In the genomic region with DNA sequence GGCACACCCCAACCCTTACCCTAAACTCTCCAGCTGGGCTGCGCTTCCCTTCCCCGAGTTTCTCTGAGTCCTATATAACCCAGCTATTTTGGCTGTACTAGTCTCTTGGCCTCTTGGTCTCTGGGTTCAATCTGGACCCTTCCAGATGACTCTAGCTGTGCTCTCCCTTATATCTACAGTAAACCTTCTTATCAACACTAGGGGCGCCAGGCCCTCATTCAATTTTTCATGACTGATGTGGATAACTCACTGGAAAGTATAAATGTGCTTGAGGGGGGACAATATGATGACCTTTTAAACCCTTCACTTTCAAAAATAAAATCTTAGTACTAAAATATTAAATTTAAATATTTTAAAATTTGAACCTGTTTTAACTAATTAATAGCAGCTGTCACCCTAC, we compare ENCODE assay signal across 10 mouse cellular contexts. TPM values are rescaled to one million over a fixed set of nuclear protein-coding genes. Genes with fewer than 3 reads are reported as not detected.
A peak's percentile ranks its signal among the peaks of the same experiment; 100 is the strongest.
DNase-seq lines count a peak whose midpoint lies in the region; ATAC-seq and TF ChIP-seq lines count a peak whose summit lies in the region.
"Had no signal": no experiment of that assay in that cellular context is flagged by ENCODE, and none has a peak within 500 bp of the region (broad histone marks: within the 10 kb centered on the region; RNA-seq: fewer than 3 reads in every experiment).

No protein-coding gene starts in this region.

- WGBS in hindbrain, postnatal 0 days = 74% methylated on average over 3 of the region's 3 CpGs
- WGBS in hindbrain, embryonic 16.5 days = 77% methylated on average over 3 of the region's 3 CpGs

- H3K36me3 ChIP-seq in hindbrain, postnatal 0 days (ENCODE audit: insufficient read depth, low read length) = no peaks in the 10 kb centered on the region
- H3K36me3 ChIP-seq in hindbrain, embryonic 16.5 days (ENCODE audit: control insufficient read depth, insufficient read depth, low read length) = no peaks in the 10 kb centered on the region
- H3K36me3 ChIP-seq: liver, embryonic 15.5 days; neural tube, embryonic 12.5 days had no signal

- no peaks in the 10 kb centered on the region for H3K9me3 ChIP-seq in hindbrain, postnatal 0 days (ENCODE audit: low read length)
- no peaks in the 10 kb centered on the region for H3K9me3 ChIP-seq in hindbrain, embryonic 16.5 days (ENCODE audit: control insufficient read depth, low read length)
- H3K9me3 ChIP-seq: liver, embryonic 15.5 days; neural tube, embryonic 12.5 days had no signal

- no peaks in the 10 kb centered on the region for H3K27me3 ChIP-seq in hindbrain, postnatal 0 days (ENCODE audit: insufficient read depth, low read length)
- H3K27me3 ChIP-seq in hindbrain, embryonic 16.5 days (replicated peaks; ENCODE audit: control insufficient read depth, insufficient read depth, low read length) = no peaks in the 10 kb centered on the region
- H3K27me3 ChIP-seq: liver, embryonic 15.5 days; neural tube, embryonic 12.5 days had no signal

- no peak overlapping the region for H3K4me2 ChIP-seq in hindbrain, postnatal 0 days (ENCODE audit: low read depth, low read length)
- H3K4me2 ChIP-seq in hindbrain, embryonic 16.5 days (ENCODE audit: low read length) = no peak overlapping the region
- H3K4me2 ChIP-seq: neural tube, embryonic 12.5 days had no signal

- peak; percentile 59 for TF ChIP-seq CTCF in hindbrain, postnatal 0 days (IDR thresholded peaks at IDR 0.05; ENCODE audit: low read depth)

- no peak overlapping the region for H3K27ac ChIP-seq in hindbrain, postnatal 0 days
- no peak overlapping the region for H3K27ac ChIP-seq in hindbrain, embryonic 16.5 days (ENCODE audit: low read depth, low read length)
- H3K27ac ChIP-seq: liver, embryonic 15.5 days; neural tube, embryonic 12.5 days had no signal

- peaks cover 12% of the 10 kb centered on the region for H3K4me1 ChIP-seq in hindbrain, postnatal 0 days (ENCODE audit: insufficient read depth, low read length)
- H3K4me1 ChIP-seq in hindbrain, embryonic 16.5 days (ENCODE audit: control insufficient read depth, insufficient read depth, low read depth, low read length) = peaks cover 40% of the 10 kb centered on the region

- no peak overlapping the region for H3K4me3 ChIP-seq in hindbrain, postnatal 0 days (ENCODE audit: low read length)
- H3K4me3 ChIP-seq in hindbrain, embryonic 16.5 days (ENCODE audit: low read length) = no peak overlapping the region
- H3K4me3 ChIP-seq: liver, embryonic 15.5 days; neural tube, embryonic 12.5 days had no signal

- H3K9ac ChIP-seq in hindbrain, postnatal 0 days (replicated peaks; ENCODE audit: low read length) = no peak overlapping the region
- H3K9ac ChIP-seq in hindbrain, embryonic 16.5 days (ENCODE audit: low read depth, low read length) = no peak overlapping the region
- H3K9ac ChIP-seq: liver, embryonic 15.5 days; neural tube, embryonic 12.5 days had no signal

- ATAC-seq in hindbrain, postnatal 0 days = no peak
- ATAC-seq in hindbrain, embryonic 16.5 days = no peak
- peak; percentile 46 for ATAC-seq in inflammation-experienced regulatory T-cells, adult 6 months
- ATAC-seq in monocyte, adult 5-6 weeks (replicated peaks; ENCODE audit: insufficient number of reproducible peaks, low FRiP score, low TSS enrichment, poor library complexity, severe bottlenecking) = no peak

- peak; percentile 40 for DNase-seq in hindbrain, postnatal 0 days (ENCODE audit: low spot score)
- peak; percentile 32 for DNase-seq in 416B (ENCODE audit: low read depth)
- DNase-seq in A20 (ENCODE audit: low read depth, low spot score) = peak; percentile 51
- no peak for DNase-seq in adrenal gland, postnatal 25 days
- DNase-seq: gastrocnemius, postnatal 36 days had no signal

RNA-seq across cellular contexts. Expression of gene Phf2, which starts 18.1 kb away (rescaled TPM):
- 24.2 and 25.0 TPM in 2 replicates for total RNA-seq in hindbrain, postnatal 0 days (2014; rRNA removed)
- polyA plus RNA-seq in hindbrain, postnatal 0 days (2015; fragmentation: Nextera tagmentation; extraction: Ambion mirVana) = 4.7 and 4.8 TPM in 2 replicates
- polyA plus RNA-seq in hindbrain, embryonic 16.5 days (2015; fragmentation: Nextera tagmentation; extraction: Ambion mirVana) = 6.1 and 7.2 TPM in 2 replicates
- polyA plus RNA-seq in inflammation-experienced regulatory T-cells, adult 6 months (2017; shearing (Covaris generic)) = 1 to 10 TPM; 2.4 to 3.7 (median 3.0) TPM
- total RNA-seq in monocyte, adult 5-6 weeks (2017) = 10.0 to 17.8 TPM (median 13.7 TPM) in 3 replicates
- 42.7 and 43.0 TPM in 2 replicates for total RNA-seq in adrenal gland, postnatal 25 days (2021)
